Mouse (Mus musculus) cerebellum, adult 11 months (tissue): ENCODE data around the gene Gpatch1.
"Not testable (repeated sequence)": the region's sequence is repeated elsewhere in the genome, so short reads cannot be mapped to it uniquely, and the experiment has no call there.

ENCODE experiments used
- DNase-seq: peaks from one replicate; pipeline ENCODE4 v3.0.0; 2022

Gene Gpatch1

GRCm38 (mm10) chr7:35322732-35323420, 4.6 kb upstream of the Gpatch1 start:
- DNase-seq = peak; percentile 9

- DNase-seq = no peak
Observed at GRCm38 (mm10) chr7:35322161-35322560, 3.9 kb upstream of the Gpatch1 start.

GRCm38 (mm10) chr7:35319755-35320154, 1.5 kb upstream of the Gpatch1 start:
- DNase-seq = no peak

- DNase-seq = not testable (repeated sequence)
Observed at GRCm38 (mm10) chr7:35319221-35319620, 981 bp upstream of the Gpatch1 start.

- DNase-seq = no peak
Observed at GRCm38 (mm10) chr7:35314156-35314555, 4.1 kb downstream of the Gpatch1 start.

GRCm38 (mm10) chr7:35311214-35311613, 7.0 kb downstream of the Gpatch1 start:
- no peak for DNase-seq

- no peak for DNase-seq
Observed at GRCm38 (mm10) chr7:35300792-35301191, 17.4 kb downstream of the Gpatch1 start.

- DNase-seq = no peak
Observed at GRCm38 (mm10) chr7:35299656-35300055, 18.6 kb downstream of the Gpatch1 start.

- no peak for DNase-seq
Observed at GRCm38 (mm10) chr7:35297886-35298285, 20.4 kb downstream of the Gpatch1 start.

- DNase-seq = no peak
Observed at GRCm38 (mm10) chr7:35295631-35296030, 22.6 kb downstream of the Gpatch1 start.

- no peak for DNase-seq
Observed at GRCm38 (mm10) chr7:35293464-35293863, 24.8 kb downstream of the Gpatch1 start.

GRCm38 (mm10) chr7:35278933-35279332, 39.3 kb downstream of the Gpatch1 start:
- DNase-seq = no peak

- no peak for DNase-seq
Observed at GRCm38 (mm10) chr7:35277433-35277832, 40.8 kb downstream of the Gpatch1 start.

- DNase-seq = no peak
Observed at GRCm38 (mm10) chr7:35269443-35270024, 48.7 kb downstream of the Gpatch1 start.

- no peak for DNase-seq
Observed at GRCm38 (mm10) chr7:35267841-35268240, 50.4 kb downstream of the Gpatch1 start.

- no peak for DNase-seq
Observed at GRCm38 (mm10) chr7:35266666-35267065, 51.6 kb downstream of the Gpatch1 start.

GRCm38 (mm10) chr7:35264746-35265145, 53.5 kb downstream of the Gpatch1 start:
- peak; percentile 40 for DNase-seq

- no peak for DNase-seq
Observed at GRCm38 (mm10) chr7:35263595-35264489, 54.4 kb downstream of the Gpatch1 start.

GRCm38 (mm10) chr7:35259384-35259783, 58.9 kb downstream of the Gpatch1 start:
- no peak for DNase-seq

- DNase-seq = no peak
Observed at GRCm38 (mm10) chr7:35258294-35258693, 59.9 kb downstream of the Gpatch1 start.

GRCm38 (mm10) chr7:35252041-35252558, 66.1 kb downstream of the Gpatch1 start:
- DNase-seq = peak; percentile 34

GRCm38 (mm10) chr7:35237935-35238334, 80.3 kb downstream of the Gpatch1 start:
- not testable (repeated sequence) for DNase-seq

GRCm38 (mm10) chr7:35235308-35235707, 82.9 kb downstream of the Gpatch1 start:
- DNase-seq = peak; percentile 58
